Comparison of ENCODE assay signal across 9 mouse cellular contexts in genomic region chrX:10201289-10201688, GRCm38 (mm10). TPM values are rescaled to one million over a fixed set of nuclear protein-coding genes. Genes with fewer than 3 reads are reported as not detected.
DNase-seq lines count a peak whose midpoint lies in the region; ATAC-seq and TF ChIP-seq lines count a peak whose summit lies in the region.
"Had no signal": no experiment of that assay in that cellular context is flagged by ENCODE, and none has a peak within 500 bp of the region (broad histone marks: within the 10 kb centered on the region; RNA-seq: fewer than 3 reads in every experiment).

No protein-coding gene starts in this region.

- 0 out of 2 replicates have a peak, but pooled peaks have one; percentile 1 for TF ChIP-seq CTCF in liver, adult 2 months (IDR thresholded peaks at IDR 0.05; ENCODE audit: low read depth, low read length)
- TF ChIP-seq CTCF in liver, postnatal 0 days (IDR thresholded peaks at IDR 0.05; ENCODE audit: low read depth), result peak; percentile 62

- WGBS in forebrain, embryonic 10.5 days, result 16% methylated on average over 2 of the region's 2 CpGs
- 19% methylated on average over 2 of the region's 2 CpGs for WGBS in forebrain, embryonic 13.5 days
- WGBS in liver, adult 2 months, result 22% methylated on average over 2 of the region's 2 CpGs
- WGBS in liver, embryonic 12.5 days (ENCODE audit: insufficient replicate concordance), result 20% methylated on average over 2 of the region's 2 CpGs
- 14% methylated on average over 2 of the region's 2 CpGs for WGBS in liver, postnatal 0 days (ENCODE audit: insufficient replicate concordance)

- no peaks in the 10 kb centered on the region for H3K79me2 ChIP-seq in liver, adult 2 months (ENCODE audit: control insufficient read depth, insufficient read depth, low read length)

- H3K4me3 ChIP-seq in forebrain, embryonic 10.5 days, result no peak overlapping the region
- H3K4me3 ChIP-seq in forebrain, embryonic 13.5 days, result no peak overlapping the region
- no peak overlapping the region for H3K4me3 ChIP-seq in liver, adult 2 months (ENCODE audit: insufficient read depth, low read depth, low read length)
- no peak overlapping the region for H3K4me3 ChIP-seq in liver, embryonic 12.5 days
- H3K4me3 ChIP-seq in liver, postnatal 0 days (ENCODE audit: low read depth, low read length), result no peak overlapping the region
- H3K4me3 ChIP-seq: stomach, embryonic 15.5 days had no signal

- TF ChIP-seq POLR2A in liver, adult 2 months (IDR thresholded peaks at IDR 0.05; ENCODE audit: extremely low read depth, insufficient read depth, low read length), result no peak

- H3K36me3 ChIP-seq in forebrain, embryonic 10.5 days (replicated peaks), result peaks cover 7% of the 10 kb centered on the region; the same call in 1 of the 2 replicates
- H3K36me3 ChIP-seq in forebrain, embryonic 13.5 days (ENCODE audit: poor library complexity, severe bottlenecking), result 0 out of 2 replicates have a peak, but pooled peaks cover 7% of the 10 kb centered on the region
- no peaks in the 10 kb centered on the region; the same call in 1 of the 2 replicates for H3K36me3 ChIP-seq in liver, adult 2 months (ENCODE audit: control insufficient read depth, insufficient read depth, low read length)
- no peaks in the 10 kb centered on the region for H3K36me3 ChIP-seq in liver, embryonic 12.5 days
- no peaks in the 10 kb centered on the region for H3K36me3 ChIP-seq in liver, postnatal 0 days (replicated peaks; ENCODE audit: insufficient read depth, low read length)
- H3K36me3 ChIP-seq: stomach, embryonic 15.5 days had no signal

- no peak overlapping the region for H3K9ac ChIP-seq in forebrain, embryonic 13.5 days
- H3K9ac ChIP-seq in liver, adult 2 months (ENCODE audit: low read depth, low read length), result no peak overlapping the region
- no peak overlapping the region for H3K9ac ChIP-seq in liver, embryonic 12.5 days
- no peak overlapping the region for H3K9ac ChIP-seq in liver, postnatal 0 days (replicated peaks)
- H3K9ac ChIP-seq: stomach, embryonic 15.5 days had no signal

- H3K9me3 ChIP-seq in forebrain, embryonic 10.5 days, result no peaks in the 10 kb centered on the region
- H3K9me3 ChIP-seq in forebrain, embryonic 13.5 days (replicated peaks), result no peaks in the 10 kb centered on the region
- no peaks in the 10 kb centered on the region for H3K9me3 ChIP-seq in liver, embryonic 12.5 days (replicated peaks)
- no peaks in the 10 kb centered on the region for H3K9me3 ChIP-seq in liver, postnatal 0 days (ENCODE audit: low read length)
- H3K9me3 ChIP-seq: stomach, embryonic 15.5 days had no signal

- H3K27me3 ChIP-seq in forebrain, embryonic 10.5 days (ENCODE audit: poor library complexity, severe bottlenecking), result no peaks in the 10 kb centered on the region
- H3K27me3 ChIP-seq in forebrain, embryonic 13.5 days, result no peaks in the 10 kb centered on the region
- H3K27me3 ChIP-seq in liver, adult 2 months (ENCODE audit: control insufficient read depth, insufficient read depth, low read length), result no peaks in the 10 kb centered on the region
- H3K27me3 ChIP-seq in liver, embryonic 12.5 days (replicated peaks), result no peaks in the 10 kb centered on the region
- H3K27me3 ChIP-seq in liver, postnatal 0 days (ENCODE audit: insufficient read depth, low read length), result no peaks in the 10 kb centered on the region
- H3K27me3 ChIP-seq: stomach, embryonic 15.5 days had no signal

- no peaks in the 10 kb centered on the region for H3K4me1 ChIP-seq in forebrain, embryonic 10.5 days
- no peaks in the 10 kb centered on the region for H3K4me1 ChIP-seq in forebrain, embryonic 13.5 days
- H3K4me1 ChIP-seq in liver, adult 2 months (ENCODE audit: control insufficient read depth, insufficient read depth, low read length), result no peaks in the 10 kb centered on the region
- no peaks in the 10 kb centered on the region for H3K4me1 ChIP-seq in liver, embryonic 12.5 days
- H3K4me1 ChIP-seq in liver, postnatal 0 days (ENCODE audit: insufficient read depth), result no peaks in the 10 kb centered on the region
- H3K4me1 ChIP-seq: stomach, embryonic 15.5 days had no signal

- H3K27ac ChIP-seq in forebrain, embryonic 10.5 days, result no peak overlapping the region
- no peak overlapping the region for H3K27ac ChIP-seq in forebrain, embryonic 13.5 days
- no peak overlapping the region for H3K27ac ChIP-seq in liver, adult 2 months (replicated peaks; ENCODE audit: insufficient read depth, low read depth, low read length)
- H3K27ac ChIP-seq in liver, embryonic 12.5 days, result no peak overlapping the region
- H3K27ac ChIP-seq in liver, postnatal 0 days (ENCODE audit: low read depth), result no peak overlapping the region
- H3K27ac ChIP-seq: stomach, embryonic 15.5 days had no signal

- no peak for TF ChIP-seq EP300 in liver, postnatal 0 days (IDR thresholded peaks at IDR 0.05; ENCODE audit: low read depth)

- peak; percentile 15 for DNase-seq in forebrain, embryonic 10.5 days (ENCODE audit: extremely low spot score, low spot score)
- DNase-seq in liver, adult 2 months (ENCODE audit: extremely low read depth, low read depth, low spot score), result peak; percentile 13
- peak; percentile 14 for DNase-seq in adrenal gland, adult 2 months
- DNase-seq in forelimb bud, embryonic 11.5 days (ENCODE audit: low read depth, low spot score), result peak; percentile 33
- peak; percentile 32 for DNase-seq in liver, postnatal 0 days
- peak; percentile 15 for DNase-seq in testis, postnatal 14 days (ENCODE audit: low spot score)

- no peak overlapping the region for H3K4me2 ChIP-seq in forebrain, embryonic 13.5 days
- no peak overlapping the region for H3K4me2 ChIP-seq in liver, embryonic 12.5 days
- H3K4me2 ChIP-seq in liver, postnatal 0 days (ENCODE audit: low read depth, low read length), result no peak overlapping the region
- H3K4me2 ChIP-seq: stomach, embryonic 15.5 days had no signal

- no peak for ATAC-seq in forebrain, embryonic 13.5 days
- ATAC-seq in liver, embryonic 12.5 days, result no peak
- ATAC-seq in liver, postnatal 0 days, result no peak

RNA-seq across cellular contexts. Expression of gene Rpgr, which starts 15.4 kb away (rescaled TPM):
- 28.4 and 29.2 TPM in 2 replicates for polyA plus RNA-seq in forebrain, embryonic 10.5 days (2016; fragmentation: Nextera tagmentation; extraction: Ambion mirVana)
- 42.4 and 44.8 TPM in 2 replicates for polyA plus RNA-seq in forebrain, embryonic 13.5 days (2015; fragmentation: Nextera tagmentation; extraction: Ambion mirVana)
- total RNA-seq in liver, adult 2 months (2014; rRNA removed), result 2.0 and 2.3 TPM in 2 replicates
- polyA plus RNA-seq in liver, adult 2 months (2012; rRNA removed), result 0.34 and 0.42 TPM in 2 replicates
- 5.3 and 5.4 TPM in 2 replicates for polyA plus RNA-seq in liver, embryonic 12.5 days (2016; fragmentation: Nextera tagmentation; extraction: Ambion mirVana)
- 1 to 10 TPM; 5.0 to 5.9 TPM for total RNA-seq in adrenal gland, adult 2 months (2021)
- polyA plus RNA-seq in adrenal gland, adult 2 months (2012; rRNA removed), result 0.42 and 0.92 TPM in 2 replicates
- polyA plus RNA-seq in liver, postnatal 0 days (2015; fragmentation: Nextera tagmentation; extraction: Ambion mirVana), result 1.5 and 2.0 TPM in 2 replicates

RNA-seq across cellular contexts. Expression of gene Otc, which starts 50.8 kb away (rescaled TPM):
- polyA plus RNA-seq in forebrain, embryonic 10.5 days (2016; fragmentation: Nextera tagmentation; extraction: Ambion mirVana), result not detected in 2 replicates
- polyA plus RNA-seq in forebrain, embryonic 13.5 days (2015; fragmentation: Nextera tagmentation; extraction: Ambion mirVana), result 0.10 TPM in 1 of 2 replicates, not detected in the other
- total RNA-seq in liver, adult 2 months (2014; rRNA removed), result 480 and 581 TPM in 2 replicates
- polyA plus RNA-seq in liver, adult 2 months (2012; rRNA removed), result 123 TPM in 2 replicates
- 16.8 and 18.2 TPM in 2 replicates for polyA plus RNA-seq in liver, embryonic 12.5 days (2016; fragmentation: Nextera tagmentation; extraction: Ambion mirVana)
- total RNA-seq in adrenal gland, adult 2 months (2021), result 1 to 10 TPM in 1 of 2 experiments, not detected in 1; 1.0 TPM
- polyA plus RNA-seq in adrenal gland, adult 2 months (2012; rRNA removed), result not detected in 2 replicates
- 86.1 and 90.2 TPM in 2 replicates for polyA plus RNA-seq in liver, postnatal 0 days (2015; fragmentation: Nextera tagmentation; extraction: Ambion mirVana)

Comparison
In these comparisons a context has a peak if more than half of its experiments do, and no peak if none do; other contexts are left out.
1. RNA of gene Otc, which starts 50.8 kb away (polyA plus RNA-seq): 123 TPM in liver, adult 2 months, 86.1 to 90.2 TPM in liver, postnatal 0 days and 16.8 to 18.2 TPM in liver, embryonic 12.5 days; not detected in forebrain, embryonic 10.5 days, 0.10 TPM in forebrain, embryonic 13.5 days and not detected in adrenal gland, adult 2 months; every median in the first group is over 10 times any median in the second.
2. Peak in every context shown above with its lines, with median percentiles within 50 percentile points of each other: DNase-seq.